ENCODE assay signal across 8 mouse cellular contexts in genomic region chr17:28875316-28875715, GRCm38 (mm10). TPM values are rescaled to one million over a fixed set of nuclear protein-coding genes. Genes with fewer than 3 reads are reported as not detected.
DNase-seq lines count a peak whose midpoint lies in the region; ATAC-seq lines count a peak whose summit lies in the region.
"Had no signal": no experiment of that assay in that cellular context is flagged by ENCODE, and none has a peak within 500 bp of the region (broad histone marks: within the 10 kb centered on the region; RNA-seq: fewer than 3 reads in every experiment).

No protein-coding gene starts in this region.

- H3K4me3 ChIP-seq in intestine, embryonic 16.5 days (ENCODE audit: low read length): no peak overlapping the region
- no peak overlapping the region for H3K4me3 ChIP-seq in forebrain, embryonic 13.5 days
- H3K4me3 ChIP-seq: midbrain, embryonic 12.5 days had no signal

- no peak overlapping the region for H3K4me2 ChIP-seq in intestine, embryonic 16.5 days (ENCODE audit: low read depth, low read length)
- no peak overlapping the region for H3K4me2 ChIP-seq in forebrain, embryonic 13.5 days
- H3K4me2 ChIP-seq: midbrain, embryonic 12.5 days had no signal

- no peaks in the 10 kb centered on the region for H3K9me3 ChIP-seq in intestine, embryonic 16.5 days (ENCODE audit: control insufficient read depth, low read length)
- no peaks in the 10 kb centered on the region for H3K9me3 ChIP-seq in forebrain, embryonic 13.5 days (replicated peaks)
- H3K9me3 ChIP-seq: midbrain, embryonic 12.5 days had no signal

- DNase-seq in 3T3-L1 (ENCODE audit: low read depth, low spot score): peak; percentile 92
- peak; percentile 86 for DNase-seq in MN1 (ENCODE audit: low spot score)
- peak; percentile 33 to 38 for DNase-seq in frontal cortex, postnatal 25 days (ENCODE audit: low spot score in 2 of 2)
- DNase-seq in left cerebral cortex, postnatal 25 days (ENCODE audit: low spot score in 2 of 2): peak; percentile 71 to 93
- peak; percentile 52 for DNase-seq in right cerebral cortex, postnatal 4 days

- 36% methylated on average over 8 of the region's 8 CpGs for WGBS in intestine, embryonic 16.5 days
- 48% methylated on average over 8 of the region's 8 CpGs for WGBS in forebrain, embryonic 13.5 days

- H3K27me3 ChIP-seq in intestine, embryonic 16.5 days (replicated peaks; ENCODE audit: control insufficient read depth, insufficient read depth, low read length): no peaks in the 10 kb centered on the region
- H3K27me3 ChIP-seq in forebrain, embryonic 13.5 days: no peaks in the 10 kb centered on the region; the same call in 1 of the 2 replicates

- intact Hi-C loops in left cerebral cortex, postnatal 25 days (cut with DNase I): loop anchor here (1.0 to 5.0 kb wide), 4 partner anchors 31 to 183 kb away; partner anchors contain the start of genes Mapk14 and Slc26a8

- peaks cover 15% of the 10 kb centered on the region for H3K4me1 ChIP-seq in intestine, embryonic 16.5 days (ENCODE audit: control insufficient read depth, insufficient read depth, low read length)
- H3K4me1 ChIP-seq in forebrain, embryonic 13.5 days: peaks cover 4% of the 10 kb centered on the region; the same call in 1 of the 2 replicates

- peak; percentile 63 for ATAC-seq in intestine, embryonic 16.5 days
- ATAC-seq in forebrain, embryonic 13.5 days: no peak

- no peak overlapping the region for H3K27ac ChIP-seq in intestine, embryonic 16.5 days (ENCODE audit: low read length)
- no peak overlapping the region for H3K27ac ChIP-seq in forebrain, embryonic 13.5 days
- H3K27ac ChIP-seq: midbrain, embryonic 12.5 days had no signal

- H3K9ac ChIP-seq in intestine, embryonic 16.5 days (ENCODE audit: low read depth, low read length): no peak overlapping the region
- H3K9ac ChIP-seq in forebrain, embryonic 13.5 days: no peak overlapping the region
- H3K9ac ChIP-seq: midbrain, embryonic 12.5 days had no signal

- no peaks in the 10 kb centered on the region for H3K36me3 ChIP-seq in intestine, embryonic 16.5 days (ENCODE audit: control insufficient read depth, insufficient read depth, low read length)
- no peaks in the 10 kb centered on the region for H3K36me3 ChIP-seq in forebrain, embryonic 13.5 days (ENCODE audit: poor library complexity, severe bottlenecking)
- H3K36me3 ChIP-seq: midbrain, embryonic 12.5 days had no signal

RNA-seq across cellular contexts. Expression of gene Pnpla1, which starts 17.1 kb away (rescaled TPM):
- 1.7 and 1.9 TPM in 2 replicates for polyA plus RNA-seq in intestine, embryonic 16.5 days (2015; fragmentation: Nextera tagmentation; extraction: Ambion mirVana)
- total RNA-seq in left cerebral cortex, postnatal 25 days (2021): under 1 TPM; 0.46 to 0.57 TPM
- polyA plus RNA-seq in forebrain, embryonic 13.5 days (2015; fragmentation: Nextera tagmentation; extraction: Ambion mirVana): not detected in 2 replicates
- polyA plus RNA-seq: midbrain, embryonic 12.5 days had no signal

RNA-seq across cellular contexts. Expression of gene 4930539E08Rik, which starts 39.8 kb away (rescaled TPM):
- 3.9 and 4.2 TPM in 2 replicates for polyA plus RNA-seq in intestine, embryonic 16.5 days (2015; fragmentation: Nextera tagmentation; extraction: Ambion mirVana)
- total RNA-seq in left cerebral cortex, postnatal 25 days (2021): 10 to 100 TPM in 1 of 2 experiments, 1 to 10 TPM in 1; 9.5 to 11.4 TPM
- polyA plus RNA-seq in forebrain, embryonic 13.5 days (2015; fragmentation: Nextera tagmentation; extraction: Ambion mirVana): 0.15 and 0.25 TPM in 2 replicates

Comparison
In these comparisons a context has a peak if more than half of its experiments do, and no peak if none do; other contexts are left out.
1. DNase-seq: peak in every context shown above with its lines; median percentile 92 in 3T3-L1; 86 in MN1; 82 in left cerebral cortex, postnatal 25 days; 52 in right cerebral cortex, postnatal 4 days; 36 in frontal cortex, postnatal 25 days.